Mouse (Mus musculus) gonadal fat pad, adult 2 months (tissue): ENCODE data around the gene Sapcd2. TPM values are rescaled to one million over a fixed set of nuclear protein-coding genes. Genes with fewer than 3 reads are reported as not detected.

ENCODE experiments used
- DNase-seq: peaks from one replicate; pipeline ENCODE4 v3.0.0-alpha.2; 2012; ENCODE audit warnings: low read depth
- polyA plus RNA-seq: library from polyadenylated mRNA; depleted of rRNA; stranded (reverse); fragments of >200 nt; gene quantifications from 2 replicates; pipeline ENCODE4 v1.2.3, GENCODE M21; 2012; rRNA removed

Gene Sapcd2
- polyA plus RNA-seq, 1 experiment: 3.0 TPM

DNA sequence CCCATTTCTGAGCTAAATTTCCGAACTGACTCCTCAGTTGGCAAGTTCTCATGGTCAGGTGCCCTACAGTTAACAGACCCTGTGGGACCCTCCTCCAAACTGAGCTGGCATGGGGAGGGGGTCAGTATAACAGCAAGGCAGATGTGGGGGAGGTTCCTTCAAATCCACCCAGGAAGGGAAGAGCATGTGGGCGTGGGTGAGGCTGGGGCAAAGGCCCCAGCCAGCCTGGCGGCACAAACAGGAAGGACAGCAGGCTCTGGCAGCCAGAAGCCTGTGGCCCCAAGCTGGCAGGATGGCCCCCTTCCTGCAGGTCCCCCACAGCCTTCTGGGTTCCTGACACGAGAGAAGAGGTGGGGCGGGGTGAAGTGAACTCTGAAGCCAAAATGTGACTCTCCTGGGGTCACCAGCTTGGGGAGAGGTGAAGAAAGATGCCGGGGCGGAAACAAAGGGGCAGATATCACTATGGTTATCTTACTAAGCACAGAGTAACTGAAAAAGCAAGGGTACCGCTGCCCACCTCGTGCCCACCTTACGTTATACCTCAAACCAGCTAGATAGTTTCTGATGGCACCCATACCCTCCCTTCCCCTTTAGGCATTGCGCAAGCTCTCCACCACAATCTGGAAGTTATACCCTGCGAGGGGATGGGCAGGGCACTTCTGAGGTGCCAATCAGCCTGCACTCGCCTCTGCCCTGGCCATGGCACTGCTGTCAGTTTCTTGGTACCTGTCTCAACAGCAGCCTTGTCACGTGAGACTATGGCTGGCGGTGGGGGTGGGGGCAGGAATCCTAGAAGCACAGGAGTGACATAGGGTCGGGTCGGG is 50.7 kb downstream of the Sapcd2 start, which contains the start of gene Fut7:
Fut7 (plus strand) TSS at position 681 of the 824 bp plus-strand sequence.
- no peak for DNase-seq

DNA sequence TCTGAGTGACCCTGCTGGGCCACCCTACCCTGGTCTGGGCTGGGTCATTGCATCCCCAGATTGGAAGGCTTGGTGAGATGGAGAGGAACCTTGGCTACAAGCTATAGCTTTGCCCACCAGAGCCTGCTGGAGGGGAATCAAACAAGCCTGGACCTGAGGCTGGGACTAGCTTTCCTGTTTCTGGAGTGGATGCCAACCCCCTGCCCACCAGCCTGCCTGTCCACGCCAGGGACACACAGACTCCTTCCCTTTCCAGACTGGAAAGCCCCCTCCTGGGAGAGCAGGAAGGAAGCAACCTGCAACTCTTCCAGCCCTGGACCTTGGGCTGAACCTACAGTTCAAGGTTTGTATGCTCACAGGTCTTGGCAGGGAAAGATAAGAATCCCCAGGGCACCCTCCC is 51.5 kb downstream of the Sapcd2 start:
- DNase-seq: no peak

DNA sequence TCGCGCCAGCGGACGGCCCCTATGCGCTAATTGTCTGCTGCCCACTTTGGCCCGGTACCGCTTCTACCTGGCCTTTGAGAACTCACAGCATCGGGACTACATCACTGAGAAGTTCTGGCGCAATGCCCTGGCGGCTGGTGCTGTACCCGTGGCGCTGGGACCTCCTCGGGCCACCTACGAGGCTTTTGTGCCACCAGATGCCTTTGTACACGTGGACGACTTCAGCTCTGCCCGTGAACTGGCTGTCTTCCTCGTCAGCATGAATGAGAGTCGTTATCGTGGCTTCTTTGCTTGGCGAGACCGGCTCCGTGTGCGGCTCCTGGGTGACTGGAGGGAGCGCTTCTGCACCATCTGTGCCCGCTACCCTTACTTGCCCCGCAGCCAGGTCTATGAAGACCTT is 53.4 kb downstream of the Sapcd2 start:
- no peak for DNase-seq

GRCm38 (mm10) chr2:25426721-25427191 is 54.6 kb downstream of the Sapcd2 start:
- DNase-seq: no peak

GRCm38 (mm10) chr2:25427256-25427655 is 55.1 kb downstream of the Sapcd2 start:
- no peak for DNase-seq

Other genes starting within 250 kb of the Sapcd2 start
- gene Nrarp, start 191.6 kb upstream of the Sapcd2 start, polyA plus RNA-seq: 16.6 and 20.4 TPM in 2 replicates
- 41.2 and 42.5 TPM in 2 replicates for gene Tor4a, start 175.4 kb upstream of the Sapcd2 start, polyA plus RNA-seq
- 57.5 and 77.6 TPM in 2 replicates for gene Nelfb, start 160.8 kb upstream of the Sapcd2 start, polyA plus RNA-seq
- 0.74 and 0.93 TPM in 2 replicates for gene Stpg3, start 157.7 kb upstream of the Sapcd2 start, polyA plus RNA-seq
- gene Fam166a, start 153.6 kb upstream of the Sapcd2 start, polyA plus RNA-seq: 1.8 and 3.4 TPM in 2 replicates
- 468 and 584 TPM in 2 replicates for gene Tubb4b, start 147.6 kb upstream of the Sapcd2 start, polyA plus RNA-seq
- gene Slc34a3, start 138.0 kb upstream of the Sapcd2 start, polyA plus RNA-seq: not detected in 2 replicates
- gene Rnf224, start 135.5 kb upstream of the Sapcd2 start, polyA plus RNA-seq: 0.04 and 0.09 TPM in 2 replicates
- gene Rnf208, start 130.1 kb upstream of the Sapcd2 start, polyA plus RNA-seq: 9.0 and 13.9 TPM in 2 replicates
- gene Cysrt1, start 129.9 kb upstream of the Sapcd2 start, polyA plus RNA-seq: 0.19 and 0.59 TPM in 2 replicates
- gene AL732309.1, start 125.5 kb upstream of the Sapcd2 start, polyA plus RNA-seq: 23.2 and 23.7 TPM in 2 replicates
- 63.3 and 66.2 TPM in 2 replicates for gene Tmem203, start 116.9 kb upstream of the Sapcd2 start, polyA plus RNA-seq
- gene Tprn, start 109.7 kb upstream of the Sapcd2 start, polyA plus RNA-seq: 11.4 and 20.5 TPM in 2 replicates
- 44.6 and 56.3 TPM in 2 replicates for gene Ssna1, start 99.9 kb upstream of the Sapcd2 start, polyA plus RNA-seq
- 119 and 122 TPM in 2 replicates for gene Anapc2, start 99.8 kb upstream of the Sapcd2 start, polyA plus RNA-seq
- 1.4 and 2.0 TPM in 2 replicates for gene Tmem210, start 84.2 kb upstream of the Sapcd2 start, polyA plus RNA-seq
- gene Lrrc26, start 82.4 kb upstream of the Sapcd2 start, polyA plus RNA-seq: 5.1 and 7.0 TPM in 2 replicates
- gene Grin1, start 53.1 kb upstream of the Sapcd2 start, polyA plus RNA-seq: 0.12 and 0.15 TPM in 2 replicates
- gene Man1b1, start 40.0 kb upstream of the Sapcd2 start, polyA plus RNA-seq: 11.2 and 25.1 TPM in 2 replicates
- 18.1 and 28.0 TPM in 2 replicates for gene Dpp7, start 16.0 kb upstream of the Sapcd2 start, polyA plus RNA-seq
- gene Uap1l1, start 6.6 kb upstream of the Sapcd2 start, polyA plus RNA-seq: 38.0 and 38.6 TPM in 2 replicates
- 64.7 and 75.2 TPM in 2 replicates for gene Entpd2, start 23.6 kb downstream of the Sapcd2 start, polyA plus RNA-seq
- 140 and 154 TPM in 2 replicates for gene Npdc1, start 27.0 kb downstream of the Sapcd2 start, polyA plus RNA-seq
- gene Fut7, start 50.9 kb downstream of the Sapcd2 start, polyA plus RNA-seq: 0.47 and 0.57 TPM in 2 replicates
- gene Abca2, start 56.4 kb downstream of the Sapcd2 start, polyA plus RNA-seq: 187 and 437 TPM in 2 replicates
- gene Clic3, start 84.5 kb downstream of the Sapcd2 start, polyA plus RNA-seq: 103 and 188 TPM in 2 replicates
- gene Paxx, start 88.8 kb downstream of the Sapcd2 start, polyA plus RNA-seq: 124 and 139 TPM in 2 replicates
- 1,300 and 1,863 TPM in 2 replicates for gene Ptgds, start 97.7 kb downstream of the Sapcd2 start, polyA plus RNA-seq
- gene Lcn12, start 121.6 kb downstream of the Sapcd2 start, polyA plus RNA-seq: 234 and 311 TPM in 2 replicates
- 19.2 and 54.8 TPM in 2 replicates for gene Fbxw5, start 128.4 kb downstream of the Sapcd2 start, polyA plus RNA-seq
- gene C8g, start 129.4 kb downstream of the Sapcd2 start, polyA plus RNA-seq: 15.1 and 15.8 TPM in 2 replicates
- gene Traf2, start 174.6 kb downstream of the Sapcd2 start, polyA plus RNA-seq: 13.7 and 17.0 TPM in 2 replicates
- gene Edf1, start 185.5 kb downstream of the Sapcd2 start, polyA plus RNA-seq: 115 and 139 TPM in 2 replicates
- 8.0 and 13.4 TPM in 2 replicates for gene Mamdc4, start 202.5 kb downstream of the Sapcd2 start, polyA plus RNA-seq
- gene Phpt1, start 202.9 kb downstream of the Sapcd2 start, polyA plus RNA-seq: 57.5 and 83.3 TPM in 2 replicates
- 1.4 and 2.0 TPM in 2 replicates for gene Ajm1, start 209.4 kb downstream of the Sapcd2 start, polyA plus RNA-seq
- gene Rabl6, start 236.2 kb downstream of the Sapcd2 start, polyA plus RNA-seq: 58.5 and 65.8 TPM in 2 replicates
- gene Ccdc183, start 245.4 kb downstream of the Sapcd2 start, polyA plus RNA-seq: 1.0 and 1.6 TPM in 2 replicates
- gene Tmem141, start 249.7 kb downstream of the Sapcd2 start, polyA plus RNA-seq: 72.5 and 74.2 TPM in 2 replicates